Mouse (Mus musculus): ENCODE results near the gene Nr1h2. TPM values are rescaled to one million over a fixed set of nuclear protein-coding genes. Genes with fewer than 3 reads are reported as not detected.

Nr1h2 gene
- total RNA-seq, 2 experiments from 2014 or later: 128 to 129 TPM

DNA sequence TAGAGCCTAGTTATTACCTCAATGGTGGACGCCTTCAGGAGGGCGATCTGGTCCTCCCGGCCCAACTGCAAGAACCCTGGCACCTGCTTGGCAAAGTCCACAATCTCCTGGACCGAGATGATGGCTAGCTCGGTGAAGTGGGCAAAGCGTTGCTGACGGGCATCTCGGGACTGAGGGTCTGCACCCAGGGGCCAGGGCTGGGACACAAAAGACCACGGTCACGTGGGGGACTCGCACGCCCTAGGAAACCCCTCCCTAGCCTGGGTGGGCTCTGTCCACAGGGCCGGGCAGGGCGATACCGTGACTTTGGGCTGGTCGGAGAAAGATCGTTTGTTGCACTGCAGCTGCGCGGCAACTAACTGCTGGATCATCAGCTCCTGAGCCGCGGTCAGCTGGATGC lies 2.5 kb downstream of the Nr1h2 start:
- no peak for DNase-seq (ENCODE audit: low spot score in 2 of 2)

DNA sequence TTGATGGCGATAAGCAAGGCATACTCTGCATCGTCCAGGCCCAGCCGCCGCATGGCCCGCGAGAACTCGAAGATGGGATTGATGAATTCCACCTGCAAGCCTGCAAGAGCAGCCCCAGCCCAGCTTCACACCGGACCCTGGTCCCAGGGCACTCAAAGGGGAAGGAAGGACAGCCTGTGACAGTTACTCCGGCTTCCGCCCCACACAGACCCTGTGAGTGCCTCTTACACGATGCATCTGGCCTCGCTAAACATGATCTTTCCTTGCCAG lies 3.4 kb downstream of the Nr1h2 start:
- no peak for DNase-seq (ENCODE audit: low spot score in 2 of 2)

DNA sequence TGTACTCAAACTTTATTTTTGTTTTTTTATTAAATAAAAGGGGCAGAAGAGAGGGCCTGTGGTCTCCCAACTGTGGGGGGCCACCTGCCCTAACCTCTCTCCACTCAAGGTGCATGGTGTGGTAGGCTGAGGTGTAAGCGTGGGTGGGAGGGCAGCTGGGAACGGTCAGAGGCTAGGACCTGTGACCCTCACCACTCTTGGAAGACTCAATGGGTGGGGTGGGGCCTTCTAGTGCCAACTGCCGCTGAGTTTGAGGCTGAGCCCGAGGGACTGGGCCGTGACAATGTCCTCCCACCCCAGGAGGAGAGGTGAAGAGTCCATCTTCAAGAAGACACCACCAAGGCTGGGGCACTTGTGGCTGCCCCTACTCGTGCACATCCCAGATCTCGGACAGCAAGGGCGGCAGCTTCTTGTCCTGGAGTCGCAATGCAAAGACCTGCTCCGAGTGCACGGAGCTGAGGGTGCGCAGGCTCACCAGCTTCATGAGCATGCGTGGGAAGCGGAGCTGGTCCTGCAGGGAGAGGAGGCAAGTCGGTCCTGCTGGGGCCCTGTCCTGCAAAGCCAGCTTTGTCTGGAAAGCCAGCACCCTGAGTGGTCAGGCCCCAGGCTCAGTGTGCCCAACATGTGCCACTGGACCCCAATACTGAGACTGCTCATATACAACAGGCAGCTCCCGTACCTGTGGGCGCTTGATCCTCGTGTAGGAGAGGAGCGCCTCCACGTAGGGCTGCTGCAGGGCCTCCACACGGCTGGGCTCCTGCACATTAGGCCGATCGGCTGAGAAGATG lies 3.9 kb downstream of the Nr1h2 start:
- DNase-seq (ENCODE audit: low spot score in 2 of 2): no peak

DNA sequence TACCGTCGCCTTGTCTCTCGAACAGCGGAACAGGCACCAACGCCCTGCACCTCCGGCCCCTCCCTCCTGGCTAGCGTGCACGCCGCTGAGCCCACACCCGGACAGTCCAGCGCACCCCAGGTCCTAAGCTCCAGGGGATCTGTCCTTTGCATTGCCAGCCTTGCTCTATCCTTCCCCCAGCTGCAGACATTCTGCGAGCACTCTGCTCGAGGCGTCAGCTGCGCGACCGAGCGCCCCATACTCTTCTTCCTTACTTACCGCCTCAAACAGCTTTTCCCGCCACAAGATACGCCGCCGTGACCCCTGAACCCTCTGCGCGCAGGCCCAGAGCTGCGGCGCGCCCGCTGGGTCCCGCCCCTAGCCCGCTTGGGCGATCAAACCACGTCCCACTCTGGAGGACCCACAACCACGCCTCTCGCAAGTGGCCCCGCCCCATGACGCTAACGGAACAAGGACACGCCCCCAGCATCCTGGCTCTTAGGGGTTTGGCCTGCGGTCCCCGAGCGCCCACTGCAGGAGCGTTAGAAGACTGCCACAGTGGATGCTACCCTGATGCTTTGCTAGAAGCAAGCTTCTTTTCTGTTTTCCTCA lies 5.2 kb downstream of the Nr1h2 start, which contains the start of gene Pold1:
Gene Pold1 (minus strand): TSS at position 353 of the 591 bp plus-strand sequence.
- DNase-seq (ENCODE audit: low spot score in 2 of 2): peak; percentile 99 to 100

DNA sequence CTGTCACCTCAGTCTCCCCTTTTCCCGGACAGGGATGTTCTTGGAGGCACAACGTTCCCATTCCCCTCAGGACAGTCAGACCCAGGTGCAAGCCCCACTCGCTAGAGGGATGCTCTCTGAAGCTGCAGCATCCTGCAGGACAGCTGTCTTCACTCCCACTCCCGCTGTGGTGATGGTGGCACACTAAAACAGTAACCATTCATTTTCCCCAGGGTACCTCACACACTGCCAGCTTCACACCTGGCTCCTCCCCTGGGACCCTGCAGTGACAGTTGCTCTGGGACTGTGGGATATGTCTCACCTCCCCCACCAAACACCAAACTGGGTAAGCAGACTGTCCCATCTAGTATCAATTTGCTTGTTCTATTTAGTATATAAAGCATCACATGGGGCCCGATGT lies 6.0 kb downstream of the Nr1h2 start:
- DNase-seq (ENCODE audit: low spot score in 2 of 2): no peak

DNA sequence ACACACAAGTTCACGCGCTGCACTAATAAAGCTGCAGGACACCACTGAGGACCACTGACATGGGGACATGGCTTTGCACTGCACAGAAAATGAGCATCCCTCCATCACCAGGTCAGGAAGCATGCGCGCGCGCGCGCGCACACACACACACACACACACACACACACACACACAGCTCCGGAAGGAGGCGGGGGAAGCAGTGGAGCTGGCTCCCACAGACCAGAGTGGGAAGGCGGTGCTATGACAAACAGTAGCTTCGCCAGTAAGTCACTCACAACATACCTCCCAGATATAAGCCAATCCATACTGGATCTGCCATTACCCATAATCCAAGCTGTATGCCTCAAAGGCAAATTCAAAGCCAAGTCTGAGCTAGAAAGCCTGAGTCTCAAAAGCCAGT lies 6.7 kb downstream of the Nr1h2 start:
- DNase-seq (ENCODE audit: low spot score in 2 of 2): no peak

DNA sequence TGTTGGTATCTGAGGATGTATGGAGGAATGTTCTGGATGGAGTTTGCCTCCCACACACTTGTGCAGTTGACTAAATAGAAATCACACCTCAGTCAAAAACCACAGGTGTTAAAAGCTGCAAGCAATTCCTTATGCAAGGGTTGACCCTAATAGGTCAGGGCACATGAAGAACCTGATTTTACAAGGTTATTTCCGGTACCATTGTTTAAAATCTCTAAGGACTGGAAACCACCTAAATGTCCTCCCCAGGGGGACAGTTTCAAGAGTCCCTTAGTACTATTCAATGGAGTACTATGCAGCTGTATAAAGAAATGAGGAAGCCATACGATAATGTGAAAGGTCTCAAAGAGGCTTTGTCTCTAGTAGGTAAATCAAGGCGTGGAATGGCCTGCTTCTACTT lies 7.5 kb downstream of the Nr1h2 start:
- DNase-seq (ENCODE audit: low spot score in 2 of 2): no peak

DNA sequence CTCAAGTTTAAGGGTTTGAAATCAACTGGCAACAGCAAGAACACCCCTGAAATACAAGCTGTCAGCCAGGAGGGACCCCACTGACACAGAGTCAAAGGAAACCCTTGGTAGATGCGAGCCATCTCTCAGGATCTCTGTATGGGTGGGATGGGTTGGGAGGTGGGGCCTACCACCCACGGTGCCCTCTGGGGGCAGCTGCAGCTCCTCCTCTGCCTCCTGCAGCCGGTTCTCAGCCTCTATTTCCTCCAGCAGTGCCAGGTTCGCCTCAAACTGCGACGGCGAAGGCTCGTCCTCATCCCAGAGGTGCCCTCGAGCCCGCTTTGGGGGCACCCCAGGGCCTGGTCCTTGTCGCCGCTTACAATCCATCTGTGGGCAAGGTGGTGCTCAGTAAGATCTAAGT lies 10.7 kb downstream of the Nr1h2 start:
- DNase-seq (ENCODE audit: low spot score in 2 of 2): no peak

DNA sequence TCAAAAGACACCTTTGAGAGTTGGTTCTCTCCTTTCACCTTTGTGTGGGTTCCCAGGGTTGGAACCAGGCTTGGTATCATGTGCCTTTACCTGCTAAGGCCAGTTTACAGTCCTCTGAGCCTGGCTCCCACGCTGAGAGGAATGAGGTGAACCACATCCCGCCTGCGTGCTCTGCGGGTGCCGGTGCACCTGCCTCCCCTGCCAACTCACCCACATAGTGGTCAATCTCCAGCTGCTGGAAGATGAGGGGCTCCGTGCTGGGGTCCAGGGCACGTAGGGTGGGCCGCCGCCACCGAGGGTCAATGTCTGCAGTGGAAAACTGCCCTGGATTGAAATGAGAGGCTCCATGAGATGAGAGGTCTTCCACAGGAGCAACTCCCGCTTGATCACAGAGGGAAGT lies 11.2 kb downstream of the Nr1h2 start:
- no peak for DNase-seq (ENCODE audit: low spot score in 2 of 2)

DNA sequence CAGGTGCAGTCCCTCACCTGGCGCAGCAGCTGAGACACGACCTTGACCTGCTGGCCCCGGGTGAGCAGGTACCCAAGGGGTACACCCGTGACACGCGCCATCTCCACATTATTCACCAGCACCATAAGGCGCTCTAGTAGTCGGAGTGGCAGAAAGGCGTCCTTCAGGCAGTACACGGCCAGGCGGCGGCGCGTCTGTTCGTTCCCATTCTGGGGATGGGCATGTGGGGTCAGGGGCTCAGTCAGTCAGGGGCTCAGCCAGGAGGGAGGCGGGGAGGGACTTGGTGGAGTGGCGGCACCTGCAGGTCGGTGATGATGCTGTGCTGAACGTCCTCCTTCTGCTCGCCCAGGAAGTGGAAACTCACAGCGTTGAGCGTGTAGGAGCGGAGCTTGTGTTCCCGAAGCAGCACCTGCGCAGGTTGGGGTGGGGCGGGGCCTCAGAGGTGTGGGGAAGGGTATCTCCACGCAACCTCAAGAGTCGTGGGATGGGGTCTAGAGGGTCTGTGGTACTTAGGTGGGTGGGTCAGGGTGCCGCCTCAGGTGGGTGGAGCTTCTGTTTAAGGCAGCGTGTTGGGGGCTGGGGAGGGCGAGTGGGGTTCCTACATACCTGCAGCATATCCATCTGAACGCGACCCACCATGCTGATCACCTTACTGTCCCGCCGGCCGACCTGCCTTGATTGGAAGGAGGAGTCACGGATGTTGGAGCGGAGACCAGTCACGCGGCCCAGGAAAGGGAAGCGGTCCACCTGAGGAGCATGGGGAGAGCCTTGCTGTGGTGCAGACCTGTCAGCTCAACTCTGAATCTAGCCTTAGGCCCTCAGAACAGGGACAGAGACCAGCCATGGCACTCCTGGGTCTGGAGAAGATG lies 14.8 kb downstream of the Nr1h2 start:
- DNase-seq (ENCODE audit: low spot score in 2 of 2): no peak

DNA sequence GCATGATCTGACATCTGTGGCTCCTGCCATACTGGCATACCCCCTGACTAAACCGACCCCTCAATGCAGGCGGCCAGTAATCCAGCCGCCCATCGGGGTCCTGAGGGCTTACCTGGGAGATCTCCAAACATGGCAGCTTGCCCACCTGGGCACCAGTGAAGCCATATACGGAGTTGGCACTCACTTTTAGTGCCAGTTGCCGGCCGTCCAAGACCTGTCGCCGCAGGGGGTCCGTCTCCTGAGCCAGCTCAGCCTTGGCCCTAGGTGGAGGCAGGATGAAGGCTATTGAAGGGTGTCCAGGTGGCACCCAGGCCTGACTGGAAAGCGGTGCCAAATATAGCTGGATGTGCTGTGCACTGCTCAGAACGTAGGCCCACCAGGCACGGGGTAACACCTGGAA lies 16.3 kb downstream of the Nr1h2 start:
- DNase-seq (ENCODE audit: low spot score in 2 of 2): no peak

DNA sequence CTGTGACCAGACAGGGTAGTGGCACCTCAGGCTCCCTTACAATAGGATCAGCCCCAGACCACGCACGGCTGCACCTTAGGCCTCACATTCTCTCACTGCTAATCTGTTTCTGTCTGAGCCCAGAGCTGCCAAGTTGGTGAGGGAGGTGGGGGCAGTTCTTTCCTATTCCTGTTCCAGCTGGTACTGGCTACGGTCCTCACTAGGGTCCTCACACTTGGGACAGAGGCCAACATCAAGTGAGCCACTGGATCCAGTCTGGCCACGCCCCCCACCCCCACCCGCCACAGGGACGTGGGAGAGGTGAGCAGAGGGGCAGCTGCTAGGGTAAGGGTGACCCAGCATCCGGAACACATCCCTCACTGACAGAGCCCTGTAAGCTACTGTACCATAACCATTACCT lies 16.7 kb downstream of the Nr1h2 start:
- DNase-seq (ENCODE audit: low spot score in 2 of 2): no peak

DNA sequence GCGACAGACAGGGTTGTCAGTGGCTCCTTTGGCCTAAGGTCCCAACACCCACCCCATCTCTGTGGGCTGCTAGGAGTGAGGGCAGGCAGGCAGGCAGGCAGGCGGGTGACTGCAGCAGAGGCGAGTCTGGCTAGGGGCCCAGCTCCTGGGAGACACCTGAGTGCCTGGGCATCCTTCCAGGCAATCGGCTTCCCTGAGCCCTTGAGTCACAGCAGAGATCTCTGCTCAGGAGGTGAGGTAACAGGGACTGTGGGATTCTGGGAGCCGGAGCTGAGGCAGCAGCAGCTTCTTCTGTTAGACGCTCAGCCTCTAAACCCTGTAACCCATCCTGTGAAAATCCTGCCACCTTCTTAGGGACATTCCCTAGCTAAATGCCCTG lies 17.2 kb downstream of the Nr1h2 start:
- DNase-seq (ENCODE audit: low spot score in 2 of 2): no peak

DNA sequence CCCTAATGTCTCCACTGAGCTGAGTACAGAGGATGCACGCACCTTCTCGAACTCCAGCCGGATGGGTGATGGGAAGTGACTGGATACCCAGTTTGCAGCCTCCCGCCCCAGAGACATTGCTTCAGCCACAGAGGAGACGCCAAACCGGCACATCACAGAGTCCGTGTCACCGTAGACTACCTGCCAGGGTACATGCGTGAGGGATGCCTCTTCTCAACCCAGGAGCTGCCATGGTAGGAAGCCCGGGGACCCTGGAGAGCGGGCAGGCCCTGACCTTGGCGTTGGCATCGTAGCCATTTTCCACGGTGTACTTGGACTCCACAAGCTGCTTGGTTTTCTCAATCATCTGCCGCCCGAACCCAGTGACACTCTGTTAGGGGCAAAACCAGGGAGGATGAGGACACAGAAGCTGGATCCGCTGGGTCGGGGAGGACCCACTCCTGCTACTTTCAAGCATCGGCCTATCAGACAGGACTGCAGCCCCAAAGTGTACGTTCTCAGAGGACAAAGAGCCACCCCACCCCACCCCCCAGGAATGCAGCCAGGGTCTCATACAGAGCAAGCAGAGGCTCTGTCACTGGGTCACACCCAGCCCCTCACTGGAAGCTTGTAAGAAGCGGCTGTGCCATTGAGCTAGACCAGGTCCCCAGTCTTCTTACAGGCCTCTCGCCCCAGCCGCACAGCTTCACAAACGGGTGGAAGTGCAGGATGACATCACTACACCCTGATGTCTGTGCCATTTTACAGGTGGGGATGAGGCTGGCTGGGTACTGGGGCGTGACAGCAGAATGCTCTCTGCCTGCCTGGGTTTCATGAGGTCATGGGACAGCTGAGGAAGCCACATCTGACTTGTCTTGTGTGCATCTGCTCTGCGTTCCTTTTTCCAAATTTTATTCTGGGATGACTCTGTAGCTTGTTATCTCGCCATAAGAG lies 17.8 kb downstream of the Nr1h2 start:
- no peak for DNase-seq (ENCODE audit: low spot score in 2 of 2)

DNA sequence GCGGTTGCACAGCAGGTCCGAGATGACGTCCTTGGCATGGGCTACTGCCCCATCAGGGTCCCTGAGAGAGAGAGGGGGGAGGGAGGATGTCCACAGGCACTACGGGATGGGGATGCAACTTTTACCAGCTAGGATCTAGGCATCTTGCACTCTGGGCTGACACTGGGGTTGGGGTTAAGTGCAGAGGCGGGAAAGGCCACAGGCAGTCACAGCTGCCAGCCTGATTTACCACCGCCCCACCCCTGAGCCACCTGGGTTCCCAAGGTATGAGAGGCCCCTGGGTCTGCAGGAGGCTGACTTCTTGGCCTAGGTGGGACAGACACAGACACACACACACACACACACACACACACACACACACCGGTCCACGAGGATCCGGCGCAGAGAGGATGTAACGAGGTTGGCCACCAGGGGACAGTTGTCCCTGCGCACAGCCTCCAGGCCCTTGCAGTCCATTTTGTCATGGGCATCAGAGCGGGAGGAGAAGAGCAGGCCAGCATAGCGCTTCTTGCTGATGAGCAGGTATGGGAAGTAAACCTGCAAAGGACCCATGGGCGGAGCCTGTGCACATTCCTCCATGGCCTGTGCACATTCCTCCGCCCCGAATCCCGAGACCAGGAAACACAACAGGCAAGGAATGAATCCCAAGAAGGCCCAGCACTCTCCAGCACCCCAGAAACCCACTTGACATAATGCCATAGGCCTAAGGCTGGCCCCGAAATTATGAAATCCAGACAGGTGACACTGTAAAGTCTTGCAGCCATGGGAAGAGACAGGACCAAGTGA lies 18.9 kb downstream of the Nr1h2 start:
- no peak for DNase-seq (ENCODE audit: low spot score in 2 of 2)

DNA sequence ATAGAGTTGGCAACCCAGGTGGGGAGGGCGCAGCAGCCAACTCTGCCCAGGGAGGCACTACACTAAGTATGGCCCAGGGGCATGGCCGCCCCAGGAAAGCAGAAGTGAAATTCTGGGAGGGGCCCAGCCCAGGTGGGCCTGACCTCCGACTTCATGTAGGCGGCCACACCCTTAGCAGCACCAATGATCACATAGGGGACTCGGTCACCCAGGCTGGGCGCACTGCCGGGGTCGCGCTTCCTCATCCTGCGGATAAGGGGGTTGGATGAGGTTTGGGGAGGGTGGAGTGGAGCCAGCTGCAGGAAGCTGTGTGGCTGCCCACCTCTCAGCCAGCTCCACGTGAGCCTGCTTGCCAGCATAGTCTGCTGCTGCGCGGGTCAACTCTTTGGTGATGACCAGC lies 19.5 kb downstream of the Nr1h2 start:
- no peak for DNase-seq (ENCODE audit: low spot score in 2 of 2)

DNA sequence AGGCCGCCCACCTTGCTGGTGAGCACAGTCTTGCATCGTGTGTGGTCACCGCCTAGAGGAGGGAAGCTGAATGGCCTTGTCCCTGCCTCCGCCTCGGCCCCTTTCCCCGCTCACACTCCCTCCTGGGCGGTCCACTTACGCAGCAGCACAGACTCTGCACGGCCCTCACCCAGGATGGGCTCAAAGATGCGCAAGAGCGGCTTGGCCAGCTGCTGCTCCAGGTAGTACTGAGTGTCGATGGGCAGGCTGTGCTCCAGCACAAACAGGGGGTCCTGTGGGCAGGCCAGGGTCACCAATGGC lies 20.1 kb downstream of the Nr1h2 start:
- no peak for DNase-seq (ENCODE audit: low spot score in 2 of 2)

DNA sequence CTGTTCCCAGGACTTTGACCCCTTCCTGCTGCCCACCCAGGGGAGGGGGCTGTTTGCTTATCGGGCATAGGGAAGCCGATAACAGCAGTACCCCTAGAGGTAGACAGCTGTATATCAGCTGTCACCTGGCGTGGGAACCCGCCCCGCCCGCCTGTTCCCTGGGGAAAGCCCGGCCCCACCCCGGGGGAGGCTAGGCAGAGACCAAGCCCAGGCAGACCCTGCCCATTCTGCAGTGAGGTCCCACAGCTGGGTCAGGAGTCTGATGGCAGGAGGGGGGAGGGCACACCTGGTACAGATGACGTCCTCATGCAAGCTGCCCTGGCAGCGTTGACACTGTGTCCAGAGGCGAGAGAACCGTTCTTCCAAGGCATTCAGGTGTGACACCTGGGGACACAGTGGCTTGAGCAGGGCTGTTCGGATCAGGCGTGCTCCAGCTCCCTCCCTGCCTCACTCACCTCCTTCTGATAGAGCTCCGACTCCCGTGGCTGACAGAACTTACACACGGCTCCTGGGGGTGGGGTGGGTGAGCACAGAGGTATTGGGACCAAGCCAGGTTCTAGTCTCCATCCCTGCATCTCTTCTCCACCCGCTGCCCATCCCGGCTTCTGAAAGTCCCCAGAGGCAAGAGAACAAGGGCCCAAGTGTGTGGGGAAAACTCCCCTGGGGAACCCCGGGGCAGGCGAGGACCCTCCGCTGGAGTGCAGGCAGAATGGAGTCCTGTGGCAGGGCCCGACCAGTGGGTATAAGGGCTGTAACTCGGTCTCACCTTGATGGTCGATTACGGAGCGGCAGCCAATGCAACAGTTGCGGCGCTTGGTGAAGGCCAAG lies 20.6 kb downstream of the Nr1h2 start:
- no peak for DNase-seq (ENCODE audit: low spot score in 2 of 2)

DNA sequence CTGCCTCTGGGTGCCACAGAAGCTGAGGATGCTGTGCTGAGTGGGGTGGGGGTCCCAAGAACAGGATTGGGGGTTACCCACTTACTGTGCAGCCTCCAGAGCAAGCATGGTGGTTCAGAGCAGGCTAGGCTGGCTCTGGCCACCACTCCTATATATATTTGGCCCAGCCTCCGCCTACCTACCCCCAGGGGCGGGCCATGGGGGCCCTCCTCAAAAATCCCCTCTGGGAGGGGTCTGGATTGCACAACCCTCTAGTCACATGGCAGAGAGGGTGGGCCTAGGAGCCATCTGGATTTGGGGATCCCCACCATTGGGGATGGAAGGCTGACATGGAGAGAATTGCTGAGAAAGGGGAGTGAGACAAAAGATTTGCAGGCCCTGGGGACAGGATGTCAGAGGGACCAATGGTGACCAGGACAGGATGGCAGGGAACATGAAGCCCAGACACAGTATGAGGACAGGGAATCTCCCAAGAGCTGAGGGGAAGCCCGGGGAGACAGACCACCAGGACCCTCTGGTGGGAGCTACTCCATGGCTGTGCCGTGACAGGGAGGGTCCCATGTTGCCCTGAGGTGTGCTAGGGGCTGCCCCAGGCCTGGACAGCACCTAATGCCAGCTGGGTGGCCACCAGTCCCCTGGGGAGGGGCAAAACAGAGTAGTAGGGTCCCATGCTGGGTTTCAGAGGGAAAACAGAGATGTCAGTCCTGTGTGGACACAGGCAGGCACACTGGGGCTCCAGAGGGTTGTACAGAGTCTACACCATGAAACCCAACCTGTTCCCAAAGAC lies 21.6 kb downstream of the Nr1h2 start, which contains the start of gene Spib:
Gene Spib (minus strand): TSS at position 126 of the 787 bp plus-strand sequence.
- DNase-seq (ENCODE audit: low spot score in 2 of 2): no peak

All from adrenal gland, postnatal 4 days (tissue).